Mouse (Mus musculus): ENCODE data around the gene Ccdc121. TPM values are rescaled to one million over a fixed set of nuclear protein-coding genes. Genes with fewer than 3 reads are reported as not detected.

Gene Ccdc121
- polyA plus RNA-seq, 1 experiment from 2014 or later, result 0.23 TPM

Other genes starting within 250 kb of the Ccdc121 start
- 11.3 and 11.4 TPM in 2 replicates for gene Cnih3, start 158.8 kb downstream of the Ccdc121 start, polyA plus RNA-seq (2015; fragmentation: Nextera tagmentation; extraction: Ambion mirVana)
- gene Dnah14, start 65.1 kb upstream of the Ccdc121 start, polyA plus RNA-seq (2015; fragmentation: Nextera tagmentation; extraction: Ambion mirVana), result 0.36 and 0.50 TPM in 2 replicates

Measured in midbrain, embryonic 16.5 days (tissue).